Mouse (Mus musculus): Measurements from ENCODE around the gene Npas2.

The Npas2 gene

GRCm38 (mm10) chr1:39378540-39378939, 185.0 kb downstream of the Npas2 start:
- DNase-seq = no peak

GRCm38 (mm10) chr1:39379021-39379420, 185.5 kb downstream of the Npas2 start:
- DNase-seq = peak in 1 of 2 experiments; percentile 52

GRCm38 (mm10) chr1:39381017-39381416, 187.5 kb downstream of the Npas2 start:
- no peak for DNase-seq

- DNase-seq = no peak
Measured at GRCm38 (mm10) chr1:39384914-39385313, 191.4 kb downstream of the Npas2 start.

GRCm38 (mm10) chr1:39386456-39386855, 192.9 kb downstream of the Npas2 start:
- no peak for DNase-seq

- no peak for DNase-seq
Measured at GRCm38 (mm10) chr1:39387497-39387896, 194.0 kb downstream of the Npas2 start.

- DNase-seq = no peak
Measured at GRCm38 (mm10) chr1:39388163-39388562, 194.6 kb downstream of the Npas2 start.

- no peak for DNase-seq
Measured at GRCm38 (mm10) chr1:39389338-39389737, 195.8 kb downstream of the Npas2 start.

GRCm38 (mm10) chr1:39391652-39392051, 198.1 kb downstream of the Npas2 start:
- no peak for DNase-seq

- peak; percentile 78 to 85 for DNase-seq
Measured at GRCm38 (mm10) chr1:39392189-39392588, 198.7 kb downstream of the Npas2 start.

- peak; percentile 23 to 55 for DNase-seq
Measured at GRCm38 (mm10) chr1:39393217-39393867, 199.8 kb downstream of the Npas2 start.

- DNase-seq = peak; percentile 20 to 59
Measured at GRCm38 (mm10) chr1:39394096-39394495, 200.6 kb downstream of the Npas2 start.

- DNase-seq = no peak
Measured at GRCm38 (mm10) chr1:39394650-39395049, 201.1 kb downstream of the Npas2 start.

- peak in 1 of 2 experiments; percentile 56 for DNase-seq
Measured at GRCm38 (mm10) chr1:39396347-39396746, 202.8 kb downstream of the Npas2 start.

- no peak for DNase-seq
Measured at GRCm38 (mm10) chr1:39398284-39398683, 204.8 kb downstream of the Npas2 start.

GRCm38 (mm10) chr1:39399228-39399627, 205.7 kb downstream of the Npas2 start:
- DNase-seq = peak in 1 of 2 experiments; percentile 26

- no peak for DNase-seq
Measured at GRCm38 (mm10) chr1:39400173-39400572, 206.6 kb downstream of the Npas2 start.

GRCm38 (mm10) chr1:39407108-39407507, 213.6 kb downstream of the Npas2 start:
- DNase-seq = no peak

GRCm38 (mm10) chr1:39408123-39408522, 214.6 kb downstream of the Npas2 start:
- DNase-seq = no peak

GRCm38 (mm10) chr1:39408668-39409067, 215.1 kb downstream of the Npas2 start:
- DNase-seq = no peak

GRCm38 (mm10) chr1:39410085-39410821, 216.7 kb downstream of the Npas2 start:
- peak; percentile 38 to 52 for DNase-seq
